Mouse (Mus musculus) mesoderm, embryonic 11.5 days (tissue): ENCODE results near the gene Oxct2b.
"Not testable (repeated sequence)": the region's sequence is repeated elsewhere in the genome, so short reads cannot be mapped to it uniquely, and the experiment has no call there.

ENCODE experiments used
- DNase-seq: peaks from one replicate; pipeline ENCODE4 v3.0.0-alpha.2; 2012; ENCODE audit warnings: low read depth, low spot score

Gene Oxct2b

GRCm38 (mm10) chr4:123116011-123116410 is at the start of gene Oxct2b:
TSS of gene Oxct2b (plus strand) at chr4:123116266.
- DNase-seq = no peak

- no peak for DNase-seq
Measured at GRCm38 (mm10) chr4:123068646-123069045, 47.4 kb upstream of the Oxct2b start.

GRCm38 (mm10) chr4:123071266-123071966 is 44.6 kb upstream of the Oxct2b start:
- DNase-seq = peak; percentile 42

- no peak for DNase-seq
Measured at GRCm38 (mm10) chr4:123076928-123077327, 39.1 kb upstream of the Oxct2b start.

GRCm38 (mm10) chr4:123078231-123078630 is 37.8 kb upstream of the Oxct2b start:
- no peak for DNase-seq

- no peak for DNase-seq
Measured at GRCm38 (mm10) chr4:123080791-123081190, 35.3 kb upstream of the Oxct2b start.

GRCm38 (mm10) chr4:123082283-123083163 is 33.5 kb upstream of the Oxct2b start:
- peak; percentile 79 for DNase-seq

GRCm38 (mm10) chr4:123083323-123083902 is 32.7 kb upstream of the Oxct2b start:
- no peak for DNase-seq

GRCm38 (mm10) chr4:123085290-123085689 is 30.8 kb upstream of the Oxct2b start:
- DNase-seq = no peak

- DNase-seq = no peak
Measured at GRCm38 (mm10) chr4:123086381-123086780, 29.7 kb upstream of the Oxct2b start.

GRCm38 (mm10) chr4:123092621-123093020 is 23.4 kb upstream of the Oxct2b start:
- DNase-seq = no peak

GRCm38 (mm10) chr4:123093064-123093776 is 22.8 kb upstream of the Oxct2b start:
- no peak for DNase-seq

- no peak for DNase-seq
Measured at GRCm38 (mm10) chr4:123093869-123094268, 22.2 kb upstream of the Oxct2b start.

- DNase-seq = no peak
Measured at GRCm38 (mm10) chr4:123104651-123105450, 11.2 kb upstream of the Oxct2b start, which contains the start of gene Bmp8b. TSS of gene Bmp8b (plus strand) at chr4:123105165.

GRCm38 (mm10) chr4:123105451-123105790 is 10.6 kb upstream of the Oxct2b start:
- DNase-seq = no peak

GRCm38 (mm10) chr4:123105929-123106328 is 10.1 kb upstream of the Oxct2b start:
- DNase-seq = not testable (repeated sequence)

- DNase-seq = no peak
Measured at GRCm38 (mm10) chr4:123106864-123107263, 9.2 kb upstream of the Oxct2b start.

GRCm38 (mm10) chr4:123108056-123108455 is 8.0 kb upstream of the Oxct2b start:
- no peak for DNase-seq

GRCm38 (mm10) chr4:123110751-123111150 is 5.3 kb upstream of the Oxct2b start:
- DNase-seq = no peak

- DNase-seq = not testable (repeated sequence)
Measured at GRCm38 (mm10) chr4:123111275-123111983, 4.6 kb upstream of the Oxct2b start.
